Mouse (Mus musculus) kidney, embryonic 15.5 days (tissue): ENCODE measurements at regions not wholly inside any gene's neighbourhood (a gene's known extent, or its start where the extent isn't known, plus 50 kb on each side); places are given as distances from the start of the nearest gene placed in this dataset.
A peak's percentile ranks its signal among the peaks of the same experiment; 100 is the strongest.

Experiments used
- ATAC-seq: fragments of 200-750 bp; cut with Nextera tagmentation; replicated peaks from 2 replicates; pipeline ENCODE4 v1.8.0; 2017; ENCODE audit warnings: moderate TSS enrichment; ENCODE audit not compliant: low FRiP score
- H3K27ac ChIP-seq: fragments of 300-500 bp; sonication (generic); 2 replicates; pipeline ENCODE4 v1.5.1; 2015; ENCODE audit warnings: mild to moderate bottlenecking, inconsistent platforms
- H3K27me3 ChIP-seq: fragments of 300-500 bp; sonication (generic); 2 replicates; pipeline ENCODE4 v1.6.1; 2015; ENCODE audit warnings: inconsistent platforms
- H3K36me3 ChIP-seq: fragments of 300-500 bp; sonication (generic); 2 replicates; pipeline ENCODE4 v1.6.1; 2015; ENCODE audit warnings: inconsistent platforms
- H3K4me1 ChIP-seq: fragments of 300-500 bp; sonication (generic); 2 replicates; pipeline ENCODE4 v1.6.1; 2015; ENCODE audit warnings: inconsistent platforms
- H3K4me2 ChIP-seq: fragments of 300-500 bp; sonication (generic); 2 replicates; pipeline ENCODE4 v1.6.1; 2015; ENCODE audit warnings: moderate library complexity, mild to moderate bottlenecking, inconsistent platforms
- H3K4me3 ChIP-seq: fragments of 300-500 bp; sonication (generic); replicated peaks from 2 replicates; pipeline ENCODE4 v1.5.1; 2015; ENCODE audit warnings: mild to moderate bottlenecking, inconsistent platforms
- H3K9ac ChIP-seq: fragments of 300-500 bp; sonication (generic); 2 replicates; pipeline ENCODE4 v1.6.1; 2015; ENCODE audit warnings: mild to moderate bottlenecking, inconsistent platforms
- H3K9me3 ChIP-seq: fragments of 300-500 bp; sonication (generic); replicated peaks from 2 replicates; pipeline ENCODE4 v1.6.1; 2016; ENCODE audit warnings: inconsistent platforms
- WGBS: fragments of 180-500 bp; shearing (Covaris S2); methylation state at CpG from one replicate; pipeline ENCODE4 v1.1.7; 2015; ENCODE audit warnings: mixed read lengths; 5-methylcytosine and 5-hydroxymethylcytosine counted together

- Histone ChIP-seq H3K9me3 (no peaks in the 10 kb centered on the region), H3K27ac (no peak overlapping the region), H3K4me2 (no peak overlapping the region), H3K4me3 (no peak overlapping the region), H3K36me3 (no peaks in the 10 kb centered on the region), H3K9ac (no peak overlapping the region), H3K4me1 (no peaks in the 10 kb centered on the region), H3K27me3 (no peaks in the 10 kb centered on the region)
- 87% methylated on average over 3 of the region's 3 CpGs for WGBS
- no peak for ATAC-seq
Measured at GRCm38 (mm10) chr13:11147268-11147667, 786.6 kb upstream of the Chrm3 start.

- Histone ChIP-seq H3K36me3 (no peaks in the 10 kb centered on the region), H3K9me3 (no peaks in the 10 kb centered on the region), H3K4me1 (no peaks in the 10 kb centered on the region), H3K4me2 (no peak overlapping the region), H3K9ac (no peak overlapping the region), H3K27ac (no peak overlapping the region), H3K4me3 (no peak overlapping the region), H3K27me3 (no peaks in the 10 kb centered on the region)
- WGBS, result 82% methylated on average over 2 of the region's 2 CpGs
- no peak for ATAC-seq
Measured at GRCm38 (mm10) chr13:11107693-11108092, 747.0 kb upstream of the Chrm3 start.

GRCm38 (mm10) chr13:11106426-11106825 is 745.8 kb upstream of the Chrm3 start:
- no peak for ATAC-seq
- no peaks in the 10 kb centered on the region for H3K9me3 ChIP-seq
- H3K9ac ChIP-seq, result no peak overlapping the region
- no peaks in the 10 kb centered on the region for H3K4me1 ChIP-seq
- 95% methylated on average over 4 of the region's 4 CpGs for WGBS
- no peak overlapping the region for H3K4me2 ChIP-seq
- no peaks in the 10 kb centered on the region for H3K27me3 ChIP-seq
- H3K36me3 ChIP-seq, result no peaks in the 10 kb centered on the region
- H3K4me3 ChIP-seq, result no peak overlapping the region
- H3K27ac ChIP-seq, result no peak overlapping the region

GRCm38 (mm10) chr13:11105571-11105970 is 744.9 kb upstream of the Chrm3 start:
- peak; percentile 67 for ATAC-seq

GRCm38 (mm10) chr13:11099586-11099950 is 738.9 kb upstream of the Chrm3 start:
- Histone ChIP-seq H3K9me3 (no peaks in the 10 kb centered on the region), H3K27ac (peak overlapping the region; percentile 74), H3K27me3 (no peaks in the 10 kb centered on the region), H3K9ac (no peak overlapping the region), H3K36me3 (no peaks in the 10 kb centered on the region), H3K4me3 (no peak overlapping the region), H3K4me2 (no peak overlapping the region), H3K4me1 (peaks cover 10% of the 10 kb centered on the region)
- no peak for ATAC-seq

More at GRCm38 (mm10) chr13:11105571-11105970, 744.9 kb upstream of the Chrm3 start:
- Histone ChIP-seq H3K9me3 (no peaks in the 10 kb centered on the region), H3K4me2 (no peak overlapping the region), H3K27ac (0 out of 2 replicates have a peak overlapping the region, but pooled peaks have one; percentile 18), H3K9ac (no peak overlapping the region), H3K36me3 (no peaks in the 10 kb centered on the region), H3K4me1 (no peaks in the 10 kb centered on the region), H3K4me3 (no peak overlapping the region), H3K27me3 (no peaks in the 10 kb centered on the region)
- 32% methylated on average over 2 of the region's 2 CpGs for WGBS

- H3K4me3 ChIP-seq, result no peak overlapping the region
- H3K27me3 ChIP-seq, result no peaks in the 10 kb centered on the region
- no peak overlapping the region for H3K9ac ChIP-seq
- ATAC-seq, result peak; percentile 95
- WGBS, result 6% methylated on average over 4 of the region's 4 CpGs
- H3K4me1 ChIP-seq, result peaks cover 10% of the 10 kb centered on the region
- no peaks in the 10 kb centered on the region for H3K36me3 ChIP-seq
- H3K27ac ChIP-seq, result peak overlapping the region; percentile 74
- no peaks in the 10 kb centered on the region for H3K9me3 ChIP-seq
- no peak overlapping the region for H3K4me2 ChIP-seq
Measured at GRCm38 (mm10) chr13:11098899-11099585, 738.4 kb upstream of the Chrm3 start.

GRCm38 (mm10) chr13:11092911-11093310 is 732.3 kb upstream of the Chrm3 start:
- H3K36me3 ChIP-seq, result no peaks in the 10 kb centered on the region
- no peak overlapping the region for H3K4me3 ChIP-seq
- 0 out of 2 replicates have a peak overlapping the region, but pooled peaks have one; percentile 28 for H3K27ac ChIP-seq
- H3K4me1 ChIP-seq, result no peaks in the 10 kb centered on the region
- no peaks in the 10 kb centered on the region for H3K27me3 ChIP-seq
- H3K9ac ChIP-seq, result no peak overlapping the region
- no peak for ATAC-seq
- H3K4me2 ChIP-seq, result no peak overlapping the region
- H3K9me3 ChIP-seq, result no peaks in the 10 kb centered on the region
- WGBS, result 73% methylated on average over 2 of the region's 2 CpGs
